Mouse (Mus musculus) testis, postnatal 14 days (tissue): ENCODE data around the gene Actr1a.

Experiments used
- DNase-seq: peaks from one replicate; pipeline ENCODE4 v3.0.0; 2021; ENCODE audit warnings: low spot score

Gene Actr1a

DNA sequence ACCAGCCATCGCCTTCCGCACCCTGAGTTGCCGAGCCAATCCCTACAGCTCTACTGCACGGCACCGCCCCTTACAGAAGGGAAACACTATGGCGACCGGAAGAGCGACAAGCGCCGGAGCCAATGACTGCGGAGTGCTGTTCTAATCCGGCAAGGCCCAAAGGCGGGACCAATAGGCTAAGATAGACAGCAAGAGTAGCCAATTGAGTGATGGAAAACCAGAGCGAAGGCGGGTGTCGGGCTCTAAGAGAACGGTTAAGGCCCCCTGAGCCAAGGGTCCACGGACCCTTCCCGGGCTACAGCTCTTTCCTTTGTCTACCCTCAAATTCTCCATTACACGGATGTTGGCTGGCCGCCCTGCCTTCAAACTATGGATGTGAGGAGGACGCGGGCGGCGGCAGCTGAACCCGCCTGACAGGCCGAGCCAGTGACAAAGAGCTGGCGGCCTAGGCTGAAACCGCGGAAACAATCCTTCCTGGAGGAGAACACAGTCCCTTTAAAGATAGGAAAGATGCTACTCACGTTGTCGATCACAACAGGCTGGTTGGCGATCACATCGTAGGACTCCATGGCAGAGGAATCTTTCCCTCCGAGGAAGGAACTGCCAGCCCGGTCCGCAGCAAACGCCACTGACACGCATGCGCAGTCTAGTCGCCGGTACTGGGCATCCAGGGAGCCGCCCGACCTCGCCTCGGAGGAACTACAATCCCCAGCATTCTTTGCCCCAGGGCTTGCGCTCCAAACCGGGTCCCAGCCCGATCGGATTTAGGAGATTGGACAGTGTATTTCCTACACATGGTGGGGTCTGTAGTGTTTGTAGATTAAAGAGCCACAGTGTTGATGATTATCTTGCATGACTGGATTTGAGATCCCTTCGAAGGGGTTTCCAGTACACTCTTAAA lies at the start of gene Actr1a:
Actr1a (minus strand) TSS at position 640 of the 901 bp plus-strand sequence.
- DNase-seq: peak; percentile 97

DNA sequence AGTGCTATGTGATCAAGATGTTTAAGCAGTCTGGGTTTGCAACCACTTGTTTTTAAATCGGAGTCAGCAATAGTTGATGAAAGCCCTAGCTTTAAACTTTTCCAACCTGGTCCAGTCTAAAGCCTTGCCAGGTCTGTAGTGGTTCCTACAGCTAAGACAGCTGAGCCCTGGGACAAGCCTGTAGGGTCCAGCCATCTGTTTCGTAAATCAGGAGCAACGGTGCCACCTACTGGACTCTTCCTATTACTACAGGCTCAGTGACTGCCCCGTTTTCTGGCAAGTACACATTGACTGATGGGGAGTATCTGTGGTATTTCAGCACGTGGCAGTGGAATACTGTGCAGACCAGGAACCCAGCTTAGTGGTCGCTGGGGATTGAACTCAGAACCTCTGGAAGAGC lies 48.7 kb upstream of the Actr1a start:
- DNase-seq: peak; percentile 66

DNA sequence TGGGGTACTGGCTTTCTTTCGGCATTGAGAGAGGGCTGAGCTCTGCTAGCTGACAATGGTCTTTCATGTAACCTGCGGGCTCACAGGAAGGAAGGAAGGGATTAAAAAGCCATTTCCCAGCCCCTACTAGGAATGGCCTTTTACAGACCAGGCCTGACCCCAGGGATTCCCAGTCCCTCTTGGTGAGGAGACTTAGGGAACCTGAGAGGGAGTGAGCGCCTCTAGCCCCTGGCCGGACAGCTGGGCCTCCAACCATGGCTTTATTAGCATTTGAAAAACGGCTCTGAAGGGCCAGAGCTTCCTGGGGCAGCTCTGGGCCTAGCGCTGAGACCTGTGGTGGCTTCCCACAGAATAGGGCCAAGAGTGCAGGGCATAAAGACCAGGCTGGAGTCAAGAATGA lies 48.0 kb upstream of the Actr1a start:
- DNase-seq: no peak

DNA sequence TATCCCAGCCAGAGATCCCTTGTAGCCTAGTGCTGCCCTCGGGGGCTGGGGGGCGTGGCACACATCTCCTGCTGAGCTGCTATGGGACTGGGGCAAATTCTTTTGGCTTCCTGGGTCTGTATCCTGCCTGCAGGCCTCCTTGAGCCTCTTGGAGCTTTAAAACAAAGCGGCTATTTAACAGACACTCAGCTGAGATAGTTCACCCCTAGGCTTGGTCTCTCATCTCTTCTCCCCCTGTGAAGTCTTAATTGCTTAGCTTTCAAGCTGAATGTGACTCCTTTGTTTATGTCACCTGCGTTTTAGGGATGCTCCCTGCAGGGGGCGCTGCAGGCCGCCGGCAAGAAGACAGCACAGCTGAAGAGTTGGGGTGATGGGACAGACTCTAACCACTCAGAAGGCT lies 39.9 kb upstream of the Actr1a start:
- DNase-seq: no peak

DNA sequence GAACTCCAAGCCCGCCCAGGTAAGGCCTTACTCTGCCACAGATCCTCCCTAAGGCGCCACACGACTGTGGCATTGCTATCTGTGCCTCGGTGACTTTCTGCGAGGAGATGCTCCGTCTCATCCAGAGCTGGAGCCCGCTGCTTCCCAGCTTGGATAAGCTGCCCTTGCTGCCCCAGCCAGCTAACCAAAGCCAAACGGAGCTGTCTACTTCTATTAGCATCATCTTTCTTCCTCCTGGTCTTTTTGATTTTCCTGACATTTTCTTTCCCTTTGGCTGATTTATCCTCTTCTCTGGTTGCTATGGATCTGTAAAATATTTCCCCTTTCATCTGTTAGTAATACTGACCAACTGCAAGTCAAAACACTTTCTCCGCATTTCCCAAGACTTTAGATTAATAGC lies 39.0 kb upstream of the Actr1a start:
- DNase-seq: no peak

DNA sequence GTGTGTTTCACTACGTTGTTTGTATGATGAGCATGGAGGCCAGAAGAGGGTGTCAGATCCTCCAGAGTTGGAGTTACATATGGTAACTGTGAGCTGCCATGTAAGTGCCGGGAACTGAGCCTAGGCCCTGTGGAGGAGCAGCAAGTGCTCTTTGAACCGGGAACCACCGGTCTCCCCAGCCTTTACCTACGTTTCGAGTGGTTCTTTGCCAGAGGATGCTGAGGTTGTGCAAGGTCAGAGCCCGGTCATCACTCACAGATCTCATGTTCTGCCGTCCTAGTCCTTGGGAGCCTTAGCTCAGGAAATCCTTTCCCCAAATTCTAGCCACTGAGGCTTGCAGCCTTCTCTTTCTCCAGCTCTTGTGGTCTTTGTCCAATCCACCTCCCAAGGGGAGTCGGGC lies 38.6 kb upstream of the Actr1a start:
- no peak for DNase-seq

DNA sequence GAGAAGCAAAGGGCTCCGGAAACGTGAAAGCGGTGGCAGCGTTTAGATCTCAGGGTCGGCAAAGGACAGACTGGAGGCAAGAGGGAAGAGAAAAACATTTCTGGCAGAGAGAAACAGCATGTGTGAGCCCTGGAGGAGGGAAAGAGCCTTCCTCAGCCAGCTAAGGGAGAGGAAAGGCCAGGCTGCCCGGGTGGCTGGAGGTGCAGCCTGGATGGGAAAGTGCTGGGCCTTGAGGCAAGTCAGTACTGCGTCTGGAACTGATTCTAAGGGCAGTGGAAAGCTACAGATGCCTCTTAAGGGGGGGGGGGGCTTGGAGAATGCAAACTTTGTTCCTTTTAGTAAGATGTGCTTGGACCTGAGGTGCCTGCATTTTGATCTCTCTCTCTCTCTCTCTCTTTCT lies 38.2 kb upstream of the Actr1a start:
- no peak for DNase-seq

DNA sequence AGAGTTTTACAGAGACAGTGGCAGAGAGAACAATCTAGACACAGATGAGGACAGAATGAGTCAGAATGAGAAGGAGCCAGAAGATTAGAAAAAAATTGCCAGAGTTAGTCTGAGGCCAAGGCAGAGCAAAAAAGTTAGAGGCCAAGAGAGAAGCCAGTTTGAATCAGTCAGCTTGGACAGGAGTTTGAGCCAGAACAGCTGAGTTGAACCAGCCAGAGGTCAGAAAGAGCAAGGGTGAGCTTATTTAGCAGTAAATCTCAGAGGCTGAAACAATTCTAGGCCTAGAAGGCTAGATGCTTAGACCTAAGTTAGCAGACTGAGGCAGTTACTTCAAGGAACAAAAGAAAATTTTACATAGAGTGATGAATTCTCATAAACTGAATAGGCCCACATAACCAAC lies 33.7 kb upstream of the Actr1a start:
- no peak for DNase-seq

DNA sequence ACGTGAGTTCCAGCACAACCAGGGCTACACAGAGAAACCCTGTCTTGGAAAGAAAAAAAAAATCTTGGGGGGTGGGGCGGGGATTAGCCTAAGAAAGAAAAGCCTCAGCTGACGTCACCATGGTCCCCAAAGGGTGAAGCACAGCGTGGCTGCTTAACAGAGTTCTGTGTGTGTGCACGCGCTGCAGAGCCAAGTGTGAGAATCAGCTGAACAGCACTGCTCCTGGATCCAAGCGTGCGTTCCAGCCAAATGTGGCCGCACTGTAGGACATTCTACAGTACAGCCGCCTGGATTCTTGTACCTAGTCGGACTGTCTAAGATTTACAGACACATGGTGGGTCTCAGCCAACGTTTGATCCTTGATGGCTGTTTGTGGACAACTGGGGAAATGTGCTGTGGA lies 30.9 kb upstream of the Actr1a start:
- no peak for DNase-seq

DNA sequence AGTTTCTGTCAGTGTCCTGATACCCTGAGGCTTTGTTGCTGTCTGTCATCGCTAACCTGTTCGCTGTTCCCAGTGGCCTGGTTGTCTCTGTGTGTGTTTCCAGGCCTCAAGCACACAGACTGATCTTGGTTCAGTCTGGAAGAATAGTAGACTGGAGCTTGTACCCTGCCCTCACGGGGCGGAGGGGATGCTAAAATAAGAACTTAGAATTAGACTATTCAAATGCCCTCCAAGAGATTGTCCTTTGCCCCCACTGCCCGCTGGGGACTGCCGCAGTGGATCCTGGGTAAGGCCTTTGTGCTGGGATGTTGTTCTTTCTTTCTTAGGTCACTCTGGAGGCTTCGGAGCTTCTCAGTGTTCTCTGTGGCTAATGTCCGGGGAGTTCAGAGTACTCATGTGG lies 29.7 kb upstream of the Actr1a start:
- DNase-seq: no peak

DNA sequence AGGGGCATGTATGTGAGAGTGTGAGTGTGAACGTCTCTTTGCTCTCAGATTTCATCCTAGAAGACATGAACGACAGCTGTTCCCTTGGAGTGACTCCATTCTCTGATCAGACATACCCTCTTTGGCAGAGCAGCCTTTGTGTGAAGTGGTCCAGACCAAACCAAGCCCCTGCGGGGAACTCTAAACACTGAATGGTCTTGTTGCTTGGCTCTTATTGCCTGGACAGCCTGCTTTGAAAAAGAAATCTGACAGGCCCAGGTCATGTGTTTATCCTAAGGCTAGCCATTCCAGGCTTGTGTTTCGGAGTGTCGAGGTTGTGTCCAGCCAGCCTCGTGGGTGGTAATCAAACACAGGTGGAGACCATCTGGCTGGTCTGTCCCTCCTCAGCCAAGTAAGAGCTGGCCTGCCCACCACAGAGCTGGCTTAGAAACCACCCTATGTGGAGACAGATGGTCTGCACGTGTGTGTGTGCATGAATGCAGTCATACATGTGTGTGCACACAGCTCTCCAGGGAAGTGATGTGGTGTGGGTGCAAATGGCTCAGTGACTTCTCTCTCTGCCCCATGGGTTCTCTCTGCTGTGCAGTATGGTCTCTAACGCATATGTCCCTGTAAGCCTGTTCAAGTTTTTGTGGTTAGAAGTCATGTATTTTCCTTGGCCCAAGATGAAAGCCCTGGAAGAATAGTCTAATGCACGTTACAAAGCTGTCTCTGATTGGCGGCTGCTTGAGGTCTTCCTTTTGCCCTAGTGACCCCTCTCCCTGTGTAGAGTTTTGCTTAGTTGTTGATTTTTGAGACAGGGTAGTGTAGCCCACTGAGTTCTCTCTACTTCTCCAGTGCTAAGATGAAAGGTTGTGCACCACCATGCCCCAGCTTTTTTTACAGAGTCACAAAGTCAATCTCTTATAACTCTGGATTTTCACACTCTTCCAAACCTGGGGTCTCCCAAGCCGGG lies 27.1 kb upstream of the Actr1a start:
- no peak for DNase-seq

DNA sequence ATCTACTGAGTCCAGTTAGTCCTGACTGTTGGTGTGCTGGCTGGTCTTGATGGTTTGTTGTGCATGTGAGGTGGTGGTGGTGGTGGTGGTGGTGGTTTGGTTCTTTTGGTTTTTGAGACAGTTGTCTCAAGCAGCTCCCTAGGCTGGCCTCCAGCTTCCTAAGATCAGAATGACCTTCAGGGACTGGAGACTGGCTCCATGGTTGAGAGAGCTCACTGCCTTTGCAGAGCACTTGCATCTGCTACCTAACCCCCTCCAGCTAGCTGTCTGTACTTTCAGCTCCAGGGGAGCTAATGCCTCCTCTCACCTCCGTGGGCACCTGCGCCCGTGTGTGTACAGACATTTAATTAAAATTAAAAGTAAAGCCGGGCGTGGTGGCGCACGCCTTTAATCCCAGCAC lies 24.9 kb upstream of the Actr1a start:
- DNase-seq: no peak

DNA sequence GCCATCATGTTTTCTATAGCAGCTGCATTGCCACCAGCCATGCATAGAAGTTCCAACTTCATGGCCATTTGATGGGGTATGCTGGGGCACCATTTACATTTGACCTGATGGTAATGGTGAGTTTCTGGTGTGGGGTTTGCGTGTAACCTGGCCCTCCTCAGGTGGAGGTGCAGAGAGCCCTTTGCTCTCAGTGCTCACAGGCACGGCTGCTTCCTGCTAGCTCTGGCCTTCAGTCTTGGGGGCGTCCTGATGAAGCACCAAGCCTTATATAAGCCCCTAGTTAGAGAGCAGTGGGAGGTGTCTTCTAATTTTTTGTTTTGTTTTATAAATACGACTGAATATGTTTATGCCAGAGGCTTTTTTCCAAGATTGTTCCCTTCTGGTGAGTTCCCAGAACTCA lies 22.5 kb upstream of the Actr1a start:
- DNase-seq: no peak

DNA sequence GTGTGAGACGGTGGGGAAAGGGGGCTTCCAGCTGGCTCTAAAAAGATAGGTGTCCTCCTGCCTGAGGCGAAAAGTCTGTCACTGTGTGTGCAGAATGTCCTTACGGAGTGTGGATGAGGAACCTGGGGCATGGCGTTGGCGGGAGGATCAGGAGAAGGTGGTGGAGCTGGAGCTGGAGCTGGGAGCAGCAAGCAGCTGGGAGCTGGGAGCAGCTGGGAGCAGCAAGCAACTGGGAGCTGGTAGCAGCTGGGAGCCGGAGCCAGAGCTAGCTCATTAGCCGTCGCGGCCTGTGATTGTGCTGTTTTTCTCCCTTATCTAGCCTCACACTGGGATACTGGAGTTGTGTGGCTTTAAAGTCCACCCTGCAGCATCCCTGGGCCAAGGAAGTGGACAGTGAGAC lies 20.7 kb upstream of the Actr1a start:
- DNase-seq: no peak

DNA sequence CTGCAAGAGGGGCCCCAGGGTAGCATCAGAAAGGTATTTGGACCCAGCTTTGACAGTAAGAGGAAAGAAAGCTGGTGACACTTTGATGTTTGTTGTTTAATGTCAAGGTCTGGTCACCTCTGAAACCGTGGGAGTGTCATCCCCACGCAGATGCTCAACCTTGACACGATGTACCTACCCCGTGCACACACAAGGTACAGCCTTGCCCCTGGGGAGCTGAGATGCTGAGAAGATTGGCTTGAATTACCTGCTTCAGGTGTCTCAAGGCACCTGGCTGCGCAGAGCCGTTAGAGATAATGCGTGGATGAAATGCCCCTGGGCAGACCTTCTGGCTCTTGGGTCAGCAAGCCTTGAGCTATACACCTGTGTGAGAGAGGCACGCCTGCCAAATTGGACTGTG lies 18.9 kb upstream of the Actr1a start:
- no peak for DNase-seq

DNA sequence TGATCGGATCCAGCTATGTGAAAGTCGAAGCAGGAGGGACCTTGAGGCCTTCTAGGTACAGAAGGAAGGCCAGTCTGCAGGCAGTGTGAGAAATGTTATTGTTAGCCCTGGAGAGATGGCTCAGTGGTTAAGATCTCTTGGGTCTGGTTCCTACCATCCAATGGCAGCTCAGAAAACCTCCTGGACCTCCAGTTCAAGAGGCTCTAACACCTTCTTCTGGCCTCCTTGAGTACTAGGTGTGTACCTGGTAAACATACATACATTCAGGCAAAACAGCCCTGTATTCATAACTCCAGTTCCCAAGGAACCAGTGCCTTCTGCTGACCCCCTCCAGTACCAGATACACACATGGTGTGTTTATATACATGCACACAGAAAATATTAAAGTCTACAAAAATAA lies 18.4 kb upstream of the Actr1a start:
- no peak for DNase-seq

DNA sequence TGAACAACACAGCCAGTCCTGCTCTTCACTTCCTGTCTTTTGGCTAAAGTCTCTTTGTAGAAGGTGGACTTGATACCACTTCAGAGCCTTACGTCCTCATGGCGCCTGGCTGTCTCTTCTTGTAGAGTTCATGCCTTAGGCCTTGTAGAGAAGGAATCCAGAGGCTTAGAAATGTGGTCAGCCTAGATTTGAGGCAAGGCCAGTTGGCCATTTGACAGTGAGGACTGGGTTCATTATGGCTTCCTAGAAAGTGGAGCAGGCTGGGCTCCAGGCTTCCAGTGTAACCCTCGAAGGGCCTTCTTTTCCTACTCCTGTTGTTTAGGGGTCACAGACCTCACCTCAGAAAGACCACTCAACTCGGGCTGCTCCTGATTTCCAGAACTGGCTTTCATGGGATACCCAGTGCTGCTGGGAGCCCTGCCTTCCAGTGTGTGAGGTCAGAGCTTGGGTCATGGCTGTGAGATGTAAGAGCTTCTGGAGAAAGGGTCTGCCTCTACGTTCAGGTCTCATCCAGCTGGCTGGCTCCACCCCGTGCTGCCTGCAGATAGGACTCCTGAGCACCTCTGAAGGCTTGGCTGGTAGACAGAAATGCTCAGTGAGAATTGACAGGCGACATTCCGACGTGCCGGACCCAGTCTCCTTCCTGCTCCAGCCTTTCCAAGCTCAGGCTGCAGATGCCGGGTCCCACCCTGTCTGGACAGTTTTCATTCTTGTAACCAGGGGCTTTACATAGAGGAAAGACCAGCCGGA lies 16.7 kb upstream of the Actr1a start:
- no peak for DNase-seq

DNA sequence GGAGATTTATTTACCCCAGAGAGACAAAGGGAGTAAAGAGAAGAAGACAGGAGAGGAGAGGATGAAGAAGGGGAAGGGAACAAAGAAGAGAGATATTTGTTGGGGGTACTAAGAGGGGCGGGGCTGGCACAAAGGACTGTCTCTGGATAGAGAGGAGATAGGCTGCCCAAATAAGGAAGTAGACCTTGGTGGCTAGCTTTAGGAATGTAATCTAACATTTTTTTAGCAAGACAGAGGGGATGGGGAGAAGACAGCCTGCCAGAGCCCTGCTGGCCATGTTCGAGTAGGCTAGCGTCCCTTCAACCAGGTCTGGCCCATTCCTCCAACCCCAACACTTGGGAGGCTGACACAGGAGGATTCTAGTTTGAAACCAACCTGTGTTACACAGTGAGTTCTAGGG lies 14.0 kb upstream of the Actr1a start:
- DNase-seq: no peak

- no peak for DNase-seq
Measured at GRCm38 (mm10) chr19:46406592-46407386, 11.2 kb upstream of the Actr1a start.

GRCm38 (mm10) chr19:46404030-46404429 lies 8.5 kb upstream of the Actr1a start:
- no peak for DNase-seq

- no peak for DNase-seq
Measured at GRCm38 (mm10) chr19:46400558-46400957, 5.0 kb upstream of the Actr1a start.

DNA sequence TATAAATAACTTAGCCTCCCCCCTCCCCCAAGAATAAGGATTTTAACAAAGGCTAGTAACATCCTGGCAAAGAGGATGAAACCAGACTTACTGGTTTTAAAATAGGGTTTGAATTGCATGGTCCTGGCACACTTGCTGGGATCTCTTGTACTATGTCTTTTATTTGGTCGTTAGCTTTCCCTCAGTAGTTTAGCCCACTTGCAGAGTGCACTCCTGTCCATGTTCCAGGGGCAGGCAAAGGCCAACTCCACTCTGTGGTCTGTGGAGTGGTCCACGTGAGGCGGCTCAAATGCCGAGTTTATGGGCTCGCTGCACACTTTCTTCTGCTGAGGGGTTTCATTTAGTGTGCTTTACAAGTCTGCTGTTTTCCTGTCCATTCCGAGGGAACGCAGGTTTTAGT lies 4.3 kb upstream of the Actr1a start:
- DNase-seq: no peak
